Mouse (Mus musculus): ENCODE results near the gene Gm8653. TPM values are rescaled to one million over a fixed set of nuclear protein-coding genes. Genes with fewer than 3 reads are reported as not detected.
"Not testable (repeated sequence)": the region's sequence is repeated elsewhere in the genome, so short reads cannot be mapped to it uniquely, and the experiment has no call there.

The Gm8653 gene
- not detected for total RNA-seq (2021)
- long read RNA-seq, experiment 1, result 0 reads
- long read RNA-seq, experiment 2, result 0 reads

DNA sequence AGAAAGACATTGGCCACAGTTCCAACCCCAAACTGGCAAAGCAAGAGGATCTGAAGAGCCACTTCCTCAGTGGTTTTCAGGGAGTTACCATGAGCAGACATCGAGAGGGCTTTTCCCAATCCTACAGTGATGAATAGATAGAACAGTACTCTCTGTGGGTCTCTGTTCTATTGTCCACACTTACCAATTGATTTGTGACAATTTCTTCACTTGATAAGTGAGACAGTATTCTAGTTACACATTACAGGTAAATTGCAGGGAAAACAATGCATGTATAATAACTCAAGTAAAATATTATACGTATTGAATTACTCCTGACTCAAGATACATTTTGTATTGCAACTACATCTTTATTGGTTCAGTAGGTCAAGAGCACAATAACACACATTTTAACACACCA, at the start of gene Gm8653:
Gene Gm8653, minus strand, starts transcription at position 101 of the 400 bp plus-strand sequence.
- DNase-seq (ENCODE audit: low spot score in 2 of 2), result not testable (repeated sequence)

- DNase-seq (ENCODE audit: low spot score in 2 of 2), result not testable (repeated sequence)
Measured at GRCm38 (mm10) chr7:22229384-22229783, 28.3 kb upstream of the Gm8653 start, which contains the start of gene Gm8453. Gene Gm8453 (minus strand): TSS chr7:22229484.

GRCm38 (mm10) chr7:22189077-22189476, 12.0 kb downstream of the Gm8653 start, which contains the start of gene Vmn1r143:
Gene Vmn1r143 (plus strand): TSS chr7:22189377.
- not testable (repeated sequence) for DNase-seq (ENCODE audit: low spot score in 2 of 2)

- not testable (repeated sequence) for DNase-seq (ENCODE audit: low spot score in 2 of 2)
Measured at GRCm38 (mm10) chr7:22163935-22164334, 37.1 kb downstream of the Gm8653 start, which contains the start of gene Vmn1r142. Gene Vmn1r142 (minus strand): TSS chr7:22164035.

Other genes starting within 250 kb of the Gm8653 start
- gene Vmn1r137, start 206.7 kb downstream of the Gm8653 start, total RNA-seq (2021), result not detected
- not detected for gene Vmn1r138, start 172.4 kb downstream of the Gm8653 start, total RNA-seq (2021)
- not detected for gene Gm6176, start 145.0 kb downstream of the Gm8653 start, total RNA-seq (2021)
- gene Vmn1r139, start 132.2 kb downstream of the Gm8653 start, total RNA-seq (2021), result not detected
- gene Gm16451, start 83.0 kb downstream of the Gm8653 start, total RNA-seq (2021), result not detected
- gene Gm10666, start 66.5 kb downstream of the Gm8653 start, total RNA-seq (2021), result not detected
- gene Vmn1r142, start 37.2 kb downstream of the Gm8653 start, total RNA-seq (2021), result not detected
- not detected for gene Vmn1r143, start 11.9 kb downstream of the Gm8653 start, total RNA-seq (2021)
- not detected for gene Gm8453, start 28.2 kb upstream of the Gm8653 start, total RNA-seq (2021)
- gene Gm4187, start 128.5 kb upstream of the Gm8653 start, total RNA-seq (2021), result not detected
- gene Gm8660, start 169.8 kb upstream of the Gm8653 start, total RNA-seq (2021), result not detected
- gene Vmn1r148, start 212.3 kb upstream of the Gm8653 start, total RNA-seq (2021), result not detected
- gene Vmn1r149, start 237.0 kb upstream of the Gm8653 start, total RNA-seq (2021), result not detected